Mouse (Mus musculus) lung, embryonic 14.5 days (tissue): ENCODE data around the gene Cwc27. TPM values are rescaled to one million over a fixed set of nuclear protein-coding genes. Genes with fewer than 3 reads are reported as not detected.

ENCODE experiments used
- ATAC-seq: fragments of 200-750 bp; cut with Nextera tagmentation; 2 replicates; pipeline ENCODE4 v1.8.0; 2017; ENCODE audit warnings: mild to moderate bottlenecking, moderate TSS enrichment, moderate library complexity; ENCODE audit not compliant: insufficient read depth
- DNase-seq: peaks from one replicate; pipeline ENCODE4 v3.0.0-alpha.2; 2015
- H3K27ac ChIP-seq: fragments of 300-500 bp; sonication (generic); 2 replicates; pipeline ENCODE4 v1.5.1; 2014; ENCODE audit warnings: low read depth, mild to moderate bottlenecking, moderate library complexity
- H3K27me3 ChIP-seq: fragments of 300-500 bp; sonication (generic); 2 replicates; pipeline ENCODE4 v1.6.1; 2014; ENCODE audit warnings: low read length, control low read depth; ENCODE audit not compliant: insufficient read depth
- H3K36me3 ChIP-seq: fragments of 300-500 bp; sonication (generic); 2 replicates; pipeline ENCODE4 v1.6.1; 2014; ENCODE audit warnings: control low read depth; ENCODE audit not compliant: insufficient read depth
- H3K4me1 ChIP-seq: fragments of 300-500 bp; sonication (generic); 2 replicates; pipeline ENCODE4 v1.6.1; 2014; ENCODE audit warnings: antibody characterized with exemption, control low read depth; ENCODE audit not compliant: insufficient read depth
- H3K4me2 ChIP-seq: fragments of 300-500 bp; sonication (generic); 2 replicates; pipeline ENCODE4 v1.6.1; 2014; ENCODE audit warnings: mild to moderate bottlenecking
- H3K4me3 ChIP-seq: fragments of 300-500 bp; sonication (generic); 2 replicates; pipeline ENCODE4 v1.5.1; 2014; ENCODE audit warnings: low read depth, low read length
- H3K9ac ChIP-seq: fragments of 300-500 bp; sonication (generic); 2 replicates; pipeline ENCODE4 v1.6.1; 2014
- H3K9me3 ChIP-seq: fragments of 300-500 bp; sonication (generic); 2 replicates; pipeline ENCODE4 v1.6.1; 2016; ENCODE audit warnings: low read depth, low read length, control low read depth
- CTCF ChIP-seq: IDR thresholded peaks from 2 replicates; pipeline ENCODE4 v1.5.1; 2016; ENCODE audit warnings: antibody characterized with exemption, low read depth
- WGBS: fragments of 180-500 bp; shearing (Covaris S2); extraction: QIAGEN DNeasy Blood & Tissue Kit; methylation state at CpG from one replicate; pipeline ENCODE4 v1.1.7; 2014; 5-methylcytosine and 5-hydroxymethylcytosine counted together
- polyA plus RNA-seq: library from polyadenylated mRNA; unstranded; fragments of >200 nt; fragmentation: Nextera tagmentation; extraction: Ambion mirVana; gene quantifications from 2 replicates; pipeline ENCODE4 v1.2.1, GENCODE M21; 2014

Gene Cwc27
- polyA plus RNA-seq, 1 experiment from 2014 or later = 33.7 TPM

DNA sequence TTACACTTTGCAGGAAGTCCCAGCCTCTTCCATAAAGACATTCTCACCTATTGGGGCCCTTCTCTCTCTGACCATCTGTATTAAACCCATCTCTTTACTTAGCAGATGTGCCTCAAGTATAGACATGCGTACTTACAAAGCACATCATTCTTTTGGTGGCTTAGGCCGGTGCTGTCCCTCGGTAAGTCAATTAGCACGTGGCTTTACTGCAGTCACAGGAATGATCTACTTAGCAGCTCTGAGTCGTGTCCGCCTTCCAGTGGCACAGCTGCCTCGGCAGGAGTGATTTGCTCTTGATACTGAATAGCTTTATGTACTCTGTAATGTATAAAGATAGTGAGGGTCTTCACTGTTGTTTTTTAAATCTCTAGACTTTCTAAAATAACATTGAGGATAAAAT lies 20.7 kb upstream of the Cwc27 start:
- 69% methylated on average over 7 of the region's 7 CpGs for WGBS
- DNase-seq = no peak
- Histone ChIP-seq H3K36me3 (peaks cover 43% of the 10 kb centered on the region), H3K27me3 (no peaks in the 10 kb centered on the region), H3K9ac (no peak overlapping the region), H3K9me3 (no peaks in the 10 kb centered on the region), H3K4me2 (no peak overlapping the region), H3K4me1 (no peaks in the 10 kb centered on the region), H3K4me3 (no peak overlapping the region), H3K27ac (no peak overlapping the region)
- TF ChIP-seq CTCF = no peak
- ATAC-seq = no peak

DNA sequence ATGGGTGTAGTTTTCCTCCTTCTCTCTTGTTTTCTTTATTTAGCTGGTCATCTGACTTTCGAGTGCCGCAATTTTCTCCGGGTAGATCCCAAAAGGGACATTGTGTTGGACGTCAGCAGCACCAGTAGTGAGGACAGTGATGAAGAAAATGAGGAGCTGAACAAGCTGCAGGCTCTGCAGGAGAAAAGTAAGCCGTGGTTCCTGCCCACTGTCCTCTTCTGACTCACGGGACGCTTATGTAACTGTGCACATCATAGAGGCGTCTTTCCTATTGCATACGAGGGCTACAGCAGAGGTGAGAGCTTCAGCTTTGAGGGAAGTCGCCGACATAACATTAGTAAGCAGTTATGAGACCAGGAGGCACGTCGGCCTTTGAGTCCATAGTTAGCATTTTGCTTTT lies 15.9 kb upstream of the Cwc27 start:
- no peak overlapping the region for H3K9ac ChIP-seq
- 95% methylated on average over 13 of the region's 13 CpGs for WGBS
- H3K27me3 ChIP-seq = no peaks in the 10 kb centered on the region
- DNase-seq (no peak), ATAC-seq (no peak)
- no peaks in the 10 kb centered on the region for H3K4me1 ChIP-seq
- no peak for TF ChIP-seq CTCF
- H3K4me2 ChIP-seq = no peak overlapping the region
- H3K27ac ChIP-seq = no peak overlapping the region
- no peak overlapping the region for H3K4me3 ChIP-seq
- peaks cover 64% of the 10 kb centered on the region for H3K36me3 ChIP-seq
- H3K9me3 ChIP-seq = no peaks in the 10 kb centered on the region

DNA sequence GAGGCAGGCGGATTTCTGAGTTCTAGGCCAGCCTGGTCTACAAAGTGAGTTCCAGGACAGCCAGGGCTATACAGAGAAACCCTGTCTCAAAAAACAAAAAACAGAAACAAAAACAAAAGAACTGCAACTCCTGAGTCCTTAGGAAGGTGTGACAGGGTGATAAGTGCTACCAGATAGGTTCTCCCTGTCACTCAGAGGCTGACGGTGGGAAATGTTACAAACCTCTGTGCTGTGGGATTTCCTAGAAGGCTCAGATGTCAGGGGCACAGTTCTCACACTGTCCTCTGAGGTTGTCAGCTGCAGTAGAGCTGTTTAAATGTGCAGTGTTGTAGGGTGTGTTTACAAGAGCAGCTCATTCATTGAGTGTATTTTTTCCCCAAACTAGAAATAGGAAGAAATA lies 8.5 kb upstream of the Cwc27 start:
- no peaks in the 10 kb centered on the region for H3K27me3 ChIP-seq
- peaks cover 34% of the 10 kb centered on the region for H3K36me3 ChIP-seq
- ATAC-seq (no peak), DNase-seq (no peak)
- H3K4me1 ChIP-seq = no peaks in the 10 kb centered on the region
- H3K27ac ChIP-seq = no peak overlapping the region
- WGBS = 76% methylated on average over 2 of the region's 2 CpGs
- H3K4me3 ChIP-seq = no peak overlapping the region
- no peak for TF ChIP-seq CTCF
- peaks cover 5% of the 10 kb centered on the region; the same call in 1 of the 2 replicates for H3K9me3 ChIP-seq
- no peak overlapping the region for H3K9ac ChIP-seq
- H3K4me2 ChIP-seq = no peak overlapping the region

DNA sequence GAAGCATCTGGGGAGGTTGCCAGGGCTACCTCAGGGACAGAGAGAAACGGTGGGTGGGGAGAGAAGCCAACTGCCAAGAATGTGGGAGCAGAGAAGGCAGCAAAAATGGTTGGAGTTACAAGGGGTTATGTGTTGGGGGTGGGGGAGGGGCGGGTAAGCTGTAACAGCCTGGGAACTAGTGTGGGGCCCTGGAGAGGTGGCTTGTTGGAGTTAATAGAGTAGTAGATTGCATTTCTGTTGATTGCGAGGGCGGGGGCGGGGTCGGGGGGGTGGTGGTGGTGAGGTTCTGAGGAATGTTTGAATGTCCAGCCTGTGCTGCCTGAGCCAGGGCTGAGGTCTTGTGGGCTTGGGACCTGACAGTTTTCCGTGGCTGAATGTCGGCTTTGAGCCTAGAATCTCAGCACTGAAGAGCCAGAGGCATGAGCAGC lies 5.5 kb upstream of the Cwc27 start:
- H3K9ac ChIP-seq = no peak overlapping the region
- H3K4me3 ChIP-seq = no peak overlapping the region
- H3K4me1 ChIP-seq = no peaks in the 10 kb centered on the region
- DNase-seq (peak; percentile 2), ATAC-seq (peak; percentile 58; the same call in 1 of the 2 replicates)
- no peak for TF ChIP-seq CTCF
- no peak overlapping the region for H3K4me2 ChIP-seq
- H3K36me3 ChIP-seq = peaks cover 9% of the 10 kb centered on the region
- 34% methylated on average over 8 of the region's 8 CpGs for WGBS
- H3K27me3 ChIP-seq = no peaks in the 10 kb centered on the region
- peaks cover 5% of the 10 kb centered on the region; the same call in 1 of the 2 replicates for H3K9me3 ChIP-seq
- H3K27ac ChIP-seq = no peak overlapping the region

DNA sequence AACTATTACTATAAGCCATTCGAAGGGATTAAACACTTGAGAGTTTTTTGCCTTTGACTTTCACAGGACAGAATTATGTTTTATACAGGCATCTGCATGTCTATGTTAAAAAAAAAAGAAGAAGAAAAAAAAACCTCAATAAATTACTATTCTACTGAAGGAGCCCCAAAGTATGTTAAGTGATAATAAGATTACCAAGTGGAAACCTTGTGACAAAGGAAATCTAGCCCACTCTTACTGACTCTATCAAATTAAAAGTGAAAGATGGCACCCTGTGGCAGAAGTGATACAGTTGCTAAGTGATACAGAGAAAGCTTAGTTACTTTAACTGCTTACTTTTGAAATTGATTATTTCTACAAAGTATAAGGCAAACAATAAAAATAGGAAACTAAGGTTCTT lies 5.0 kb upstream of the Cwc27 start:
- H3K27ac ChIP-seq = no peak overlapping the region
- DNase-seq (no peak), ATAC-seq (no peak)
- 87% methylated on average over 1 of the region's 1 CpGs for WGBS
- TF ChIP-seq CTCF = no peak
- H3K36me3 ChIP-seq = peaks cover 4% of the 10 kb centered on the region
- H3K4me1 ChIP-seq = no peaks in the 10 kb centered on the region
- H3K9me3 ChIP-seq = no peaks in the 10 kb centered on the region; the same call in 1 of the 2 replicates
- no peak overlapping the region for H3K4me3 ChIP-seq
- no peak overlapping the region for H3K9ac ChIP-seq
- no peaks in the 10 kb centered on the region for H3K27me3 ChIP-seq
- H3K4me2 ChIP-seq = no peak overlapping the region

DNA sequence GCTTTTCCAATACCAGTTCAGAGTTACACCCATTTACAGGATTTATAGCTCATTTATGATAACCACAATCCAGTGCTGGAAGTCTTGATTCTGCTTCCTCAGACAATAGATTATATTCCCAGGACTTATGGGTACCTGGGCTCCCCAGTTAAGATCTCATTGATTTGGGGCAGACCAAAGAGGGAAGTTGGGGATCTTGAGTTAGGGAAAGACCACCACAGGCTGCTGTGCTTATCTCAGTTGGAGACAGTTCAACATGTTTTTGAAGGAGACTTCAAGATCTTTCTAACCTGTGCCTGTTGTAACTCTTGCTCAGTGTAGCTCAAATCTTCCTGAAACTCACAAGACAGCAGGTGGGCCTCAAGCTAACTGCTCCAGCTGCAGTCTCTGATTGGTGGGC lies 4.2 kb upstream of the Cwc27 start:
- no peaks in the 10 kb centered on the region for H3K9me3 ChIP-seq
- no peak for TF ChIP-seq CTCF
- ATAC-seq = no peak
- H3K27me3 ChIP-seq = no peaks in the 10 kb centered on the region
- H3K4me2 ChIP-seq = no peak overlapping the region
- no peak overlapping the region for H3K9ac ChIP-seq
- H3K27ac ChIP-seq = no peak overlapping the region
- H3K4me3 ChIP-seq = no peak overlapping the region
- no peaks in the 10 kb centered on the region; the same call in 1 of the 2 replicates for H3K4me1 ChIP-seq
- 0 out of 2 replicates have a peak, but pooled peaks cover 3% of the 10 kb centered on the region for H3K36me3 ChIP-seq
- DNase-seq = no peak

DNA sequence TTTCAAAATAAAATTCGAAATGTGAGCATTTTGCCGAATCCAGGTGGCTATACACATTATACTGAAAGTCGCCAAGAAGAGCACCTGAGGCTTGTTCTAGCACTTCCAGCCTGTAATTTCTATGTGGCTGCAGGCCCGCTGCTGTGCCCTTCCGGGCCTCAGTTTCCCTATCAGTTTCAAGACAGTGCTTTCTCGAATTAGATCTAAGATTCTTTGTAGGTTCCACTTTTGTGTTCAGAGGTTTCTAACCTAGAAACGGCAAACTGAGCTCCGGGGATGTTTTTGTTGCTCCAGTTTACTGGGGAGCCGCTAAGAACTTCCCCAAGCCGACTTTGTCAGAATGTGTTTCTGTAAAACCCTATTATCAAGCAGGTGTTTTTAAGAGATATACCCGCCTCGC lies 754 bp upstream of the Cwc27 start:
- Histone ChIP-seq H3K9me3 (no peaks in the 10 kb centered on the region), H3K4me1 (peaks cover 6% of the 10 kb centered on the region), H3K4me3 (peak overlapping the region; percentile 58), H3K27ac (peak overlapping the region; percentile 65; the same call in 1 of the 2 replicates), H3K4me2 (peak overlapping the region; percentile 72), H3K27me3 (no peaks in the 10 kb centered on the region), H3K36me3 (no peaks in the 10 kb centered on the region), H3K9ac (peak overlapping the region; percentile 90)
- no peak for TF ChIP-seq CTCF
- ATAC-seq (no peak), DNase-seq (no peak)
- 37% methylated on average over 12 of the region's 12 CpGs for WGBS

DNA sequence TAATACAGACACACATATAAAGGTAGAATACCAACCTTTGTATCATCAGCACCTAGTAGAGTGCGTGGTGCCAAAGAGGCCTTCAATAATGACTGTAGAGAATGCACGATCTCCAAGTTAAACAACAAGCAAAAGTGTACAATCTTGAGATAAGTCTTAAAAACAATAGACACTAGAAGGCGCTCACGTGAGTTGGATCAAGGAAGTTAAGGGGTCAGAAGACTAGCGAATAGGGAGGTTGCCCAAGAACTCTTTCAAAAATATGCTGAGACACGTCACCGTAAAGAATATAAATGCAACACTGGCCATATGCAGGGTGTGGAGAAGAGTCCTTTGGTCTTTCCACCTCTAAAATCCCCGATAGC lies 690 bp downstream of the Cwc27 start:
- H3K27ac ChIP-seq = peak overlapping the region; percentile 65; the same call in 1 of the 2 replicates
- 0 out of 2 replicates have a peak, but pooled peaks have one; percentile 9 for TF ChIP-seq CTCF
- H3K4me1 ChIP-seq = peaks cover 6% of the 10 kb centered on the region
- peak overlapping the region; percentile 90 for H3K9ac ChIP-seq
- no peaks in the 10 kb centered on the region for H3K36me3 ChIP-seq
- 7% methylated on average over 8 of the region's 8 CpGs for WGBS
- no peaks in the 10 kb centered on the region for H3K27me3 ChIP-seq
- peak overlapping the region; percentile 72 for H3K4me2 ChIP-seq
- H3K4me3 ChIP-seq = peak overlapping the region; percentile 58
- H3K9me3 ChIP-seq = no peaks in the 10 kb centered on the region
- ATAC-seq = no peak
- DNase-seq = peak; percentile 45
